Mouse (Mus musculus): ENCODE data around the gene Snx14. TPM values are rescaled to one million over a fixed set of nuclear protein-coding genes. Genes with fewer than 3 reads are reported as not detected.

The Snx14 gene
- polyA plus RNA-seq, 1 experiment from 2014 or later, result 19.6 TPM

- 21% methylated on average over 5 of the region's 5 CpGs for WGBS
- Histone ChIP-seq H3K27ac (ENCODE audit: low read depth, low read length) (no peak overlapping the region), H3K4me3 (ENCODE audit: low read depth, low read length) (no peak overlapping the region), H3K4me2 (peak overlapping the region; percentile 72; the same call in 1 of the 2 replicates), H3K4me1 (replicated peaks; ENCODE audit: control insufficient read depth, insufficient read depth, low read length) (no peaks in the 10 kb centered on the region), H3K9ac (ENCODE audit: low read depth, low read length) (no peak overlapping the region), H3K9me3 (ENCODE audit: control insufficient read depth, low read length) (no peaks in the 10 kb centered on the region), H3K27me3 (replicated peaks; ENCODE audit: control insufficient read depth, insufficient read depth, low read length) (peaks cover 7% of the 10 kb centered on the region; the same call in 1 of the 2 replicates), H3K36me3 (ENCODE audit: control insufficient read depth, insufficient read depth, low read length) (no peaks in the 10 kb centered on the region)
- no peak for ATAC-seq (replicated peaks; ENCODE audit: low FRiP score)
- DNase-seq (ENCODE audit: low spot score), result no peak
These were observed 110.1 kb downstream of the Snx14 start for GRCm38 (mm10) chr9:88328666-88329065.

- Histone ChIP-seq H3K4me1 (replicated peaks; ENCODE audit: control insufficient read depth, insufficient read depth, low read length) (no peaks in the 10 kb centered on the region), H3K9ac (ENCODE audit: low read depth, low read length) (peak within 1 kb of the TSS; percentile 42; the same call in 1 of the 2 replicates), H3K27ac (ENCODE audit: low read depth, low read length) (no peak within 1 kb of the TSS), H3K4me2 (peak within 1 kb of the TSS; percentile 72), H3K36me3 (ENCODE audit: control insufficient read depth, insufficient read depth, low read length) (no peaks in the 10 kb centered on the region), H3K27me3 (replicated peaks; ENCODE audit: control insufficient read depth, insufficient read depth, low read length) (peaks cover 7% of the 10 kb centered on the region; the same call in 1 of the 2 replicates), H3K4me3 (ENCODE audit: low read depth, low read length) (peak within 1 kb of the TSS; percentile 55), H3K9me3 (ENCODE audit: control insufficient read depth, low read length) (no peaks in the 10 kb centered on the region)
- WGBS, result 2% methylated on average over 59 of the region's 66 CpGs
- peak; percentile 78 for DNase-seq (ENCODE audit: low spot score)
- peak; percentile 88 for ATAC-seq (replicated peaks; ENCODE audit: low FRiP score)
These were observed 111.5 kb downstream of the Snx14 start, which contains the start of gene Nt5e for GRCm38 (mm10) chr9:88326930-88327901. TSS of gene Nt5e (plus strand) at chr9:88327197.

Other genes with a start within 250 kb of the Snx14 start
- gene Nt5e, start 111.8 kb downstream of the Snx14 start, polyA plus RNA-seq (2014; fragmentation: Nextera tagmentation; extraction: Ambion mirVana), result 6.3 and 7.3 TPM in 2 replicates
- gene Gm20537, start 17.7 kb upstream of the Snx14 start, polyA plus RNA-seq (2014; fragmentation: Nextera tagmentation; extraction: Ambion mirVana), result not detected in 2 replicates
- 116 and 124 TPM in 2 replicates for gene Syncrip, start 43.6 kb upstream of the Snx14 start, polyA plus RNA-seq (2014; fragmentation: Nextera tagmentation; extraction: Ambion mirVana)
- 5.2 and 6.0 TPM in 2 replicates for gene Zfp949, start 109.1 kb upstream of the Snx14 start, polyA plus RNA-seq (2014; fragmentation: Nextera tagmentation; extraction: Ambion mirVana)
- gene Trim43a, start 141.9 kb upstream of the Snx14 start, polyA plus RNA-seq (2014; fragmentation: Nextera tagmentation; extraction: Ambion mirVana), result not detected in 2 replicates

All from liver, embryonic 11.5 days (tissue).